Mouse (Mus musculus): ENCODE results near the gene Hist2h3c1. TPM values are rescaled to one million over a fixed set of nuclear protein-coding genes. Genes with fewer than 3 reads are reported as not detected.
"Not testable (repeated sequence)": the region's sequence is repeated elsewhere in the genome, so short reads cannot be mapped to it uniquely, and the experiment has no call there.

The Hist2h3c1 gene
- polyA plus RNA-seq, 1 experiment from 2014 or later, result 0.42 TPM

DNA sequence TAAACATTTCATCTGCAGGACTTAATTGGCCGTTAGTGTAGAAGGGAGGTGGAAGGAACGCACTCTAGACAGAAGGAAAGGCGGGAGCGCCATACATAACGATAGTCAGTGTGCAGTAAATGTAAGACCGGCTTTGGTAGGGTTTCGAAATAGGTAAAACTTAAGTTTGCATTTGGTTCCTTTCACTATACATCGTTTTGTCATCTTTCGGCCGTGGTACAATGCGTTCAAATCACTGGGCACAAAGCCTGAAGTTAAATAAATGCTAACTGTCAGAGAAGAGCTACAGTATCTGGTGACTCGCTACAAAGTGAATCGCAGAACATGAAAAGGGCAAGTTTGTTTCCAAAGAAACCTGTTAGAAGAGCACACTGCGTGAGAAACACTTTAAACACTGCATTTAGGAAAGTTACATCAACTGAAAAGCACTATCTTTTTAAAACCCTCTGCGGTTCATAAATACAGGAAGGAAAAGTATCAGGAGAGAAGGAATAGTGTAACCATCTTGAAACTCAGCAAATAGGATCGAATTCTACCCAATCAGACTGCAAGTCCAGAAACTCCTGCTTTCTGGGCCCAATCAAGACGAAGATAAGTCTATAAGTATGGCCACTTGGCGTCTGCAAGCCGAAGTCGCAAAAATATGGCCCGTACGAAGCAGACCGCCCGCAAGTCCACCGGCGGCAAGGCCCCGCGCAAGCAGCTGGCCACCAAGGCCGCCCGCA, 21.7 kb downstream of the Hist2h3c1 start, which contains the start of gene Hist2h3b:
Gene Hist2h3b, plus strand, starts transcription at position 604 of the 725 bp plus-strand sequence.
- 25% methylated on average over 28 of the region's 30 CpGs for WGBS
- DNase-seq (ENCODE audit: low spot score) (peak; percentile 82), ATAC-seq (ENCODE audit: insufficient read depth, low FRiP score, low TSS enrichment) (peak; percentile 54)
- Histone ChIP-seq H3K27me3 (ENCODE audit: control insufficient read depth, insufficient read depth, low read length) (no peaks in the 10 kb centered on the region), H3K4me2 (ENCODE audit: low read depth) (peak within 1 kb of the TSS; percentile 88), H3K4me3 (ENCODE audit: low read depth, low read length) (peak within 1 kb of the TSS; percentile 48), H3K27ac (ENCODE audit: low read depth, low read length) (peak within 1 kb of the TSS; percentile 95), H3K36me3 (ENCODE audit: control insufficient read depth, insufficient read depth, low read length) (no peaks in the 10 kb centered on the region), H3K4me1 (ENCODE audit: control insufficient read depth, insufficient read depth, low read length) (peaks cover 19% of the 10 kb centered on the region; the same call in 1 of the 2 replicates), H3K9me3 (ENCODE audit: control insufficient read depth, low read length) (no peaks in the 10 kb centered on the region), H3K9ac (ENCODE audit: low read length) (peak within 1 kb of the TSS; percentile 75)

GRCm38 (mm10) chr3:96268776-96269378, 22.4 kb downstream of the Hist2h3c1 start:
- H3K9me3 ChIP-seq (ENCODE audit: control insufficient read depth, low read length), result not testable (repeated sequence)

GRCm38 (mm10) chr3:96269511-96270474, 23.3 kb downstream of the Hist2h3c1 start, which contains the start of gene Hist2h2bb:
Hist2h2bb (plus strand) TSS chr3:96269752.
- under 1% methylated on average over 45 of the region's 45 CpGs for WGBS
- DNase-seq (ENCODE audit: low spot score) (peak; percentile 92), ATAC-seq (ENCODE audit: insufficient read depth, low FRiP score, low TSS enrichment) (peak; percentile 94)
- Histone ChIP-seq H3K36me3 (ENCODE audit: control insufficient read depth, insufficient read depth, low read length) (no peaks in the 10 kb centered on the region), H3K4me3 (ENCODE audit: low read depth, low read length) (peak within 1 kb of the TSS; percentile 48), H3K4me1 (ENCODE audit: control insufficient read depth, insufficient read depth, low read length) (0 out of 2 replicates have a peak, but pooled peaks cover 9% of the 10 kb centered on the region), H3K27ac (ENCODE audit: low read depth, low read length) (peak within 1 kb of the TSS; percentile 95), H3K9ac (ENCODE audit: low read length) (peak within 1 kb of the TSS; percentile 75), H3K4me2 (ENCODE audit: low read depth) (peak within 1 kb of the TSS; percentile 88), H3K9me3 (ENCODE audit: control insufficient read depth, low read length) (no peaks in the 10 kb centered on the region), H3K27me3 (ENCODE audit: control insufficient read depth, insufficient read depth, low read length) (no peaks in the 10 kb centered on the region)

More at GRCm38 (mm10) chr3:96268776-96269378, 22.4 kb downstream of the Hist2h3c1 start:
- WGBS, result 0% methylated on average over 9 of the region's 44 CpGs
- Histone ChIP-seq H3K4me3 (ENCODE audit: low read depth, low read length) (peak overlapping the region; percentile 48), H3K27ac (ENCODE audit: low read depth, low read length) (peak overlapping the region; percentile 95), H3K4me2 (ENCODE audit: low read depth) (peak overlapping the region; percentile 88), H3K4me1 (ENCODE audit: control insufficient read depth, insufficient read depth, low read length) (peaks cover 17% of the 10 kb centered on the region; the same call in 1 of the 2 replicates), H3K9ac (ENCODE audit: low read length) (peak overlapping the region; percentile 75)
- peak; percentile 54 for ATAC-seq (ENCODE audit: insufficient read depth, low FRiP score, low TSS enrichment)
- peak; percentile 53 for DNase-seq (ENCODE audit: low spot score)
- H3K27me3 ChIP-seq (ENCODE audit: control insufficient read depth, insufficient read depth, low read length); H3K36me3 ChIP-seq (ENCODE audit: control insufficient read depth, insufficient read depth, low read length): not testable (repeated sequence)

DNA sequence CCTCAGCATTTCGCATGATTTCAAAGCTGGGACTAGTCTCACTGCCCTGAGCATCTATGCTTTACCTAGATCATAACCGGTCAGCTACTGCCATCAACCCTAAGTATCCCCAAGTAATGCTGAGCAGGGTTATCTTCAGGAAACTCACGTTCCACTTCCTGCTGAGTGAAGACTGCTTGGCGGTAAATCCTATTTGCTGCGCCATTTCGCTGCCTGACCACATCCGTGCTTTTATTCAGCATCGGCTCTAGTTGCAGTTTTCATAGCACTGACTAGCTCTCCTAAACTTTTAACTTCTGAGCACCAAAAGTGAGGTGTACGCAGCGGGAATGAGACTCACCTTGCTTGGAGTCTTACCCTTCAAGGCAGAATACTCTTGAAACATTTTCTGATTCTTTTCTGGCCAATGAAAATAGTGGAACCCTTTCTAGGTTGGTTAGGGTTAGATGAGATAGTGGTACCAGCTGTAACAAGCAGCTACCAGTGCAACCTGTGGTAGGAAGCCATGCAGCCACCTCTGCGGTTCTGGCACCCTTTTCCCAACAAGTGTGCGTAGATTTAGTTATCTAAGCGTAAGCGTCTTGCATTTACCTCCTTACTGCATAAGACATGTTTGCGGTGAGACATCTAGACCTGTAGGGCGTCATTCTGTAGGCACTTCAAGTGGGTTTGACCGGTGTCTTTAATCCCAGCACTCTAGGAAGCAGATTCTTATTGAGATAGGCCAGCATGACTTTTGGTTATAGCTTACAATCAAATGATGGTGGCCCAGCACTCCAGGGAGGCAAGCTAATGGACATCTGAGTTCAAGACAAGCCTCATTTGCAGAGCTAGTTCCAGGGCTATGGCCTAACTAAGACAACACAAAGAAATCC, 27.3 kb downstream of the Hist2h3c1 start:
- no peak for ATAC-seq (ENCODE audit: insufficient read depth, low FRiP score, low TSS enrichment)
- Histone ChIP-seq H3K4me1 (ENCODE audit: control insufficient read depth, insufficient read depth, low read length) (0 out of 2 replicates have a peak, but pooled peaks cover 3% of the 10 kb centered on the region), H3K9ac (ENCODE audit: low read length) (no peak overlapping the region), H3K36me3 (ENCODE audit: control insufficient read depth, insufficient read depth, low read length) (no peaks in the 10 kb centered on the region), H3K9me3 (ENCODE audit: control insufficient read depth, low read length) (no peaks in the 10 kb centered on the region), H3K27ac (ENCODE audit: low read depth, low read length) (no peak overlapping the region), H3K4me2 (ENCODE audit: low read depth) (no peak overlapping the region), H3K27me3 (ENCODE audit: control insufficient read depth, insufficient read depth, low read length) (no peaks in the 10 kb centered on the region), H3K4me3 (ENCODE audit: low read depth, low read length) (no peak overlapping the region)
- 89% methylated on average over 17 of the region's 17 CpGs for WGBS
- DNase-seq (ENCODE audit: low spot score), result no peak

DNA sequence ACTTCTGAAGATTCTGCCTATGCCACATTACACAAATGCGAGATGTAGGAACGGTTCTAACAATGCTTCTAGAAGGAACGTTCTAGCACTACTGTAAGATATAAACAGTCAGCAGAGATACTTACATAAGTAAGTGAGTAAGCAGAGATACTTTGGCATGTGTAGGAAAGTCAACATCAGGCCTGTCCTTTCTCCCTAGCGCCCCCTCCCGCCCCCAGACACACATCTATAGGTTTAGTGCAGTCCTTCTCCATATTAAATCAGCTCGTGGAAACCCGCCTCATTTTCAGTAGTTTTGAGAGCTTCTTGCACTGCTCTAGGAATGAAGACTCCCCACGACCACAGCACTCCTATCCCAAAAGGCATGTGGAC, 30.9 kb downstream of the Hist2h3c1 start:
- Histone ChIP-seq H3K27ac (ENCODE audit: low read depth, low read length) (0 out of 2 replicates have a peak overlapping the region, but pooled peaks have one; percentile 82), H3K4me1 (ENCODE audit: control insufficient read depth, insufficient read depth, low read length) (no peaks in the 10 kb centered on the region), H3K4me2 (ENCODE audit: low read depth) (peak overlapping the region; percentile 81), H3K27me3 (ENCODE audit: control insufficient read depth, insufficient read depth, low read length) (no peaks in the 10 kb centered on the region), H3K9ac (ENCODE audit: low read length) (peak overlapping the region; percentile 64), H3K36me3 (ENCODE audit: control insufficient read depth, insufficient read depth, low read length) (no peaks in the 10 kb centered on the region), H3K9me3 (ENCODE audit: control insufficient read depth, low read length) (no peaks in the 10 kb centered on the region), H3K4me3 (ENCODE audit: low read depth, low read length) (peak overlapping the region; percentile 44)
- WGBS, result 12% methylated on average over 8 of the region's 8 CpGs
- no peak for ATAC-seq (ENCODE audit: insufficient read depth, low FRiP score, low TSS enrichment)
- peak; percentile 66 for DNase-seq (ENCODE audit: low spot score)

DNA sequence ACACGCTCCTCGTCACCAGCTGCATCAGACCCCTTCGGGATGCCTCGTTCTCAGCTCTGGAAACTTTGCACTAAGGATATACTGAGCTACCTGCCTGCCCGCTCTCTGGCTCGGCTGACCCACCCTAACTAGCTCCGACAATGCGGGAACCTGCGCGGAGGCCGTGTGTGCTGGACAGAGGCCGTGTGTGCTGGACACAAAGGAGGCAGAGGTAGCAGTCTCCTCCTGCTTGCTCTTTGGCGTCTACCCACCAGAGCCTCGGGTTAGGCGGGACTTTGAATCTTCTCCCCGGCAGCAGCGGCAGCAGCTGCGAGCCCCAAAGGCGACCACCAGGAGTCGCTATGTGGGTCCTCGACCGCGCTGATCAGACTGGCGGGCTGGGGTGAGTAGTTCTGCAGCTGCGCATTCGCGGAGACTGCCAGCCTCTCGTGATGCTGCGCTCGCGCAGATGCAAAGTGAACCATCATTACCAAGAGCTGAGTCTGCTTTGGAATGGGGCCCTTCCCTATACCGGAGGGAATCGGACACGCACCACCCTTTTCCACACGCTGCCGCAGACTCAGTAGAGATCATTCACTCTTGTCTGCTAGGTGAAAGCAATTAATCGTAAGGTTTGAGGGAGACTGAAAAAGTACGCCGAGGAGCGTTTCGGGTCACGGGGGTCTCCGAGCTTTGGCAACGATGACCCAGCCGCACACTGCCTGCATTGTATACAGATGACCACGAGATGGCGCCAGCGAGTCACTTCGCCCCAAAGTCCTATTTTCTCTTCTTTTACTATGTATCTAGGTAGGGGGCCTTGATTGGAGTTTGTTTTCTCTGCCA, 31.5 kb downstream of the Hist2h3c1 start:
- Histone ChIP-seq H3K27me3 (ENCODE audit: control insufficient read depth, insufficient read depth, low read length) (no peaks in the 10 kb centered on the region), H3K4me3 (ENCODE audit: low read depth, low read length) (peak overlapping the region; percentile 44), H3K27ac (ENCODE audit: low read depth, low read length) (peak overlapping the region; percentile 82; the same call in 1 of the 2 replicates), H3K9me3 (ENCODE audit: control insufficient read depth, low read length) (no peaks in the 10 kb centered on the region), H3K4me1 (ENCODE audit: control insufficient read depth, insufficient read depth, low read length) (no peaks in the 10 kb centered on the region), H3K9ac (ENCODE audit: low read length) (peak overlapping the region; percentile 64), H3K36me3 (ENCODE audit: control insufficient read depth, insufficient read depth, low read length) (no peaks in the 10 kb centered on the region), H3K4me2 (ENCODE audit: low read depth) (peak overlapping the region; percentile 81)
- DNase-seq (ENCODE audit: low spot score) (peak; percentile 93), ATAC-seq (ENCODE audit: insufficient read depth, low FRiP score, low TSS enrichment) (peak; percentile 93)
- under 1% methylated on average over 49 of the region's 49 CpGs for WGBS

DNA sequence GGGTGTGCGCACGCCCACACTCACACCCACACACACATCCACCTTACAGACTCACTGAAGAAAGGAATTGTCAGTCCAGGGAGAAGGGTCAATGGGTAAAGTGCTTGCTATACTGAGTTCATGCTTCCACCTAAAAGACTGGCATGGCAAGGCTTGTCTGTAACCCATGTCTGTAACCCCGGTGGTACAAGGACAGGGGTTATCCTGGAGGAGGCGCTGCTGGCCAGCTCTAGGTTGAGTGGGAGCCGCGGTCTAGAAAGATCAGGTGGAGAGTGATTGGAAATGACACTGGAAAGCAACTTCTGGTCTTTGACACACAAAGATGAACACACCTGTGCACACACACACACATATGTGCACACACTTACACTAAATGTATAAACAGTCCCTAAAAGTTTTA, 34.2 kb downstream of the Hist2h3c1 start:
- Histone ChIP-seq H3K9ac (ENCODE audit: low read length) (no peak overlapping the region), H3K4me1 (ENCODE audit: control insufficient read depth, insufficient read depth, low read length) (no peaks in the 10 kb centered on the region; the same call in 1 of the 2 replicates), H3K27ac (ENCODE audit: low read depth, low read length) (no peak overlapping the region), H3K27me3 (ENCODE audit: control insufficient read depth, insufficient read depth, low read length) (0 out of 2 replicates have a peak, but pooled peaks cover 2% of the 10 kb centered on the region), H3K4me2 (ENCODE audit: low read depth) (no peak overlapping the region), H3K9me3 (ENCODE audit: control insufficient read depth, low read length) (no peaks in the 10 kb centered on the region), H3K4me3 (ENCODE audit: low read depth, low read length) (no peak overlapping the region), H3K36me3 (ENCODE audit: control insufficient read depth, insufficient read depth, low read length) (no peaks in the 10 kb centered on the region)
- 60% methylated on average over 6 of the region's 6 CpGs for WGBS
- DNase-seq (ENCODE audit: low spot score) (no peak), ATAC-seq (ENCODE audit: insufficient read depth, low FRiP score, low TSS enrichment) (no peak)

Data from neural tube, embryonic 11.5 days (tissue).